Mouse (Mus musculus): ENCODE data around the gene Rtraf. TPM values are rescaled to one million over a fixed set of nuclear protein-coding genes. Genes with fewer than 3 reads are reported as not detected.

Gene Rtraf
- polyA plus RNA-seq, 1 experiment from 2014 or later, result 199 TPM

GRCm38 (mm10) chr14:19803623-19804022, 20.0 kb downstream of the Rtraf start:
- peaks cover 13% of the 10 kb centered on the region for H3K36me3 ChIP-seq (ENCODE audit: control insufficient read depth, insufficient read depth, low read length)
- H3K4me3 ChIP-seq (ENCODE audit: low read depth, low read length), result no peak overlapping the region
- no peak overlapping the region for H3K9ac ChIP-seq (ENCODE audit: low read depth, low read length)
- H3K27me3 ChIP-seq (ENCODE audit: control insufficient read depth, insufficient read depth, low read length), result no peaks in the 10 kb centered on the region
- no peaks in the 10 kb centered on the region for H3K9me3 ChIP-seq (replicated peaks; ENCODE audit: control insufficient read depth, low read length)
- H3K4me1 ChIP-seq (ENCODE audit: control insufficient read depth, insufficient read depth, low read length), result peaks cover 6% of the 10 kb centered on the region; the same call in 1 of the 2 replicates
- no peak; the same call in 1 of the 2 replicates for ATAC-seq (replicated peaks; ENCODE audit: insufficient number of reproducible peaks, low FRiP score, low TSS enrichment)
- no peak overlapping the region for H3K27ac ChIP-seq (ENCODE audit: low read depth, low read length)
- no peak overlapping the region for H3K4me2 ChIP-seq
- 36% methylated on average over 10 of the region's 10 CpGs for WGBS (ENCODE audit: insufficient replicate concordance)

- peaks cover 17% of the 10 kb centered on the region for H3K36me3 ChIP-seq (ENCODE audit: control insufficient read depth, insufficient read depth, low read length)
- ATAC-seq (replicated peaks; ENCODE audit: insufficient number of reproducible peaks, low FRiP score, low TSS enrichment), result no peak
- H3K4me3 ChIP-seq (ENCODE audit: low read depth, low read length), result no peak overlapping the region
- H3K4me1 ChIP-seq (ENCODE audit: control insufficient read depth, insufficient read depth, low read length), result peaks cover 6% of the 10 kb centered on the region; the same call in 1 of the 2 replicates
- no peaks in the 10 kb centered on the region for H3K27me3 ChIP-seq (ENCODE audit: control insufficient read depth, insufficient read depth, low read length)
- no peak overlapping the region for H3K27ac ChIP-seq (ENCODE audit: low read depth, low read length)
- no peak overlapping the region for H3K9ac ChIP-seq (ENCODE audit: low read depth, low read length)
- 57% methylated on average over 4 of the region's 4 CpGs for WGBS (ENCODE audit: insufficient replicate concordance)
- no peak overlapping the region for H3K4me2 ChIP-seq
- no peaks in the 10 kb centered on the region for H3K9me3 ChIP-seq (replicated peaks; ENCODE audit: control insufficient read depth, low read length)
Measured at GRCm38 (mm10) chr14:19803222-19803621, 20.4 kb downstream of the Rtraf start.

GRCm38 (mm10) chr14:19801474-19802215, 22.0 kb downstream of the Rtraf start:
- Histone ChIP-seq H3K36me3 (ENCODE audit: control insufficient read depth, insufficient read depth, low read length) (peaks cover 17% of the 10 kb centered on the region), H3K4me2 (no peak overlapping the region), H3K27me3 (ENCODE audit: control insufficient read depth, insufficient read depth, low read length) (no peaks in the 10 kb centered on the region), H3K4me3 (ENCODE audit: low read depth, low read length) (no peak overlapping the region), H3K4me1 (ENCODE audit: control insufficient read depth, insufficient read depth, low read length) (peaks cover 6% of the 10 kb centered on the region), H3K27ac (ENCODE audit: low read depth, low read length) (no peak overlapping the region), H3K9ac (ENCODE audit: low read depth, low read length) (no peak overlapping the region), H3K9me3 (replicated peaks; ENCODE audit: control insufficient read depth, low read length) (no peaks in the 10 kb centered on the region)
- no peak for ATAC-seq (replicated peaks; ENCODE audit: insufficient number of reproducible peaks, low FRiP score, low TSS enrichment)
- WGBS (ENCODE audit: insufficient replicate concordance), result 80% methylated on average over 8 of the region's 8 CpGs

- 60% methylated on average over 2 of the region's 2 CpGs for WGBS (ENCODE audit: insufficient replicate concordance)
- no peak for ATAC-seq (replicated peaks; ENCODE audit: insufficient number of reproducible peaks, low FRiP score, low TSS enrichment)
Measured at GRCm38 (mm10) chr14:19800485-19800884, 23.1 kb downstream of the Rtraf start.

GRCm38 (mm10) chr14:19796541-19797304, 26.9 kb downstream of the Rtraf start:
- Histone ChIP-seq H3K4me2 (no peak overlapping the region), H3K4me1 (ENCODE audit: control insufficient read depth, insufficient read depth, low read length) (peaks cover 3% of the 10 kb centered on the region; the same call in 1 of the 2 replicates), H3K36me3 (ENCODE audit: control insufficient read depth, insufficient read depth, low read length) (peaks cover 24% of the 10 kb centered on the region), H3K9ac (ENCODE audit: low read depth, low read length) (no peak overlapping the region), H3K9me3 (replicated peaks; ENCODE audit: control insufficient read depth, low read length) (no peaks in the 10 kb centered on the region), H3K27me3 (ENCODE audit: control insufficient read depth, insufficient read depth, low read length) (no peaks in the 10 kb centered on the region), H3K27ac (ENCODE audit: low read depth, low read length) (no peak overlapping the region), H3K4me3 (ENCODE audit: low read depth, low read length) (no peak overlapping the region)
- WGBS (ENCODE audit: insufficient replicate concordance), result 66% methylated on average over 18 of the region's 18 CpGs
- ATAC-seq (replicated peaks; ENCODE audit: insufficient number of reproducible peaks, low FRiP score, low TSS enrichment), result no peak

More at GRCm38 (mm10) chr14:19800485-19800884, 23.1 kb downstream of the Rtraf start:
- Histone ChIP-seq H3K4me2 (no peak overlapping the region), H3K9ac (ENCODE audit: low read depth, low read length) (no peak overlapping the region), H3K27ac (ENCODE audit: low read depth, low read length) (no peak overlapping the region), H3K9me3 (replicated peaks; ENCODE audit: control insufficient read depth, low read length) (no peaks in the 10 kb centered on the region), H3K36me3 (ENCODE audit: control insufficient read depth, insufficient read depth, low read length) (peaks cover 17% of the 10 kb centered on the region), H3K4me3 (ENCODE audit: low read depth, low read length) (no peak overlapping the region), H3K27me3 (ENCODE audit: control insufficient read depth, insufficient read depth, low read length) (no peaks in the 10 kb centered on the region), H3K4me1 (ENCODE audit: control insufficient read depth, insufficient read depth, low read length) (peaks cover 6% of the 10 kb centered on the region)

- Histone ChIP-seq H3K27ac (ENCODE audit: low read depth, low read length) (no peak overlapping the region), H3K4me2 (no peak overlapping the region), H3K36me3 (ENCODE audit: control insufficient read depth, insufficient read depth, low read length) (peaks cover 30% of the 10 kb centered on the region), H3K4me1 (ENCODE audit: control insufficient read depth, insufficient read depth, low read length) (peaks cover 3% of the 10 kb centered on the region; the same call in 1 of the 2 replicates), H3K4me3 (ENCODE audit: low read depth, low read length) (no peak overlapping the region), H3K9me3 (replicated peaks; ENCODE audit: control insufficient read depth, low read length) (no peaks in the 10 kb centered on the region), H3K27me3 (ENCODE audit: control insufficient read depth, insufficient read depth, low read length) (no peaks in the 10 kb centered on the region), H3K9ac (ENCODE audit: low read depth, low read length) (no peak overlapping the region)
- ATAC-seq (replicated peaks; ENCODE audit: insufficient number of reproducible peaks, low FRiP score, low TSS enrichment), result no peak
- 50% methylated on average over 4 of the region's 4 CpGs for WGBS (ENCODE audit: insufficient replicate concordance)
Measured at GRCm38 (mm10) chr14:19794881-19795280, 28.7 kb downstream of the Rtraf start.

GRCm38 (mm10) chr14:19788443-19788842, 35.2 kb downstream of the Rtraf start:
- Histone ChIP-seq H3K9me3 (replicated peaks; ENCODE audit: control insufficient read depth, low read length) (no peaks in the 10 kb centered on the region), H3K4me1 (ENCODE audit: control insufficient read depth, insufficient read depth, low read length) (peaks cover 6% of the 10 kb centered on the region; the same call in 1 of the 2 replicates), H3K4me2 (no peak overlapping the region), H3K27me3 (ENCODE audit: control insufficient read depth, insufficient read depth, low read length) (no peaks in the 10 kb centered on the region), H3K4me3 (ENCODE audit: low read depth, low read length) (no peak overlapping the region), H3K9ac (ENCODE audit: low read depth, low read length) (no peak overlapping the region), H3K27ac (ENCODE audit: low read depth, low read length) (no peak overlapping the region), H3K36me3 (ENCODE audit: control insufficient read depth, insufficient read depth, low read length) (peaks cover 13% of the 10 kb centered on the region)
- WGBS (ENCODE audit: insufficient replicate concordance), result 48% methylated on average over 1 of the region's 1 CpGs
- no peak for ATAC-seq (replicated peaks; ENCODE audit: insufficient number of reproducible peaks, low FRiP score, low TSS enrichment)

- H3K36me3 ChIP-seq (ENCODE audit: control insufficient read depth, insufficient read depth, low read length), result peaks cover 3% of the 10 kb centered on the region; the same call in 1 of the 2 replicates
- ATAC-seq (replicated peaks; ENCODE audit: insufficient number of reproducible peaks, low FRiP score, low TSS enrichment), result no peak
- no peak overlapping the region for H3K4me3 ChIP-seq (ENCODE audit: low read depth, low read length)
- no peaks in the 10 kb centered on the region for H3K9me3 ChIP-seq (replicated peaks; ENCODE audit: control insufficient read depth, low read length)
- H3K27ac ChIP-seq (ENCODE audit: low read depth, low read length), result no peak overlapping the region
- H3K9ac ChIP-seq (ENCODE audit: low read depth, low read length), result no peak overlapping the region
- H3K27me3 ChIP-seq (ENCODE audit: control insufficient read depth, insufficient read depth, low read length), result no peaks in the 10 kb centered on the region
- no peak overlapping the region for H3K4me2 ChIP-seq
- H3K4me1 ChIP-seq (ENCODE audit: control insufficient read depth, insufficient read depth, low read length), result peaks cover 6% of the 10 kb centered on the region; the same call in 1 of the 2 replicates
- 72% methylated on average over 9 of the region's 9 CpGs for WGBS (ENCODE audit: insufficient replicate concordance)
Measured at GRCm38 (mm10) chr14:19785797-19786588, 37.6 kb downstream of the Rtraf start.
